In genomic region chr17:56288866-56289265, GRCm38 (mm10) we compare ENCODE assay signal across 9 mouse cellular contexts. TPM values are rescaled to one million over a fixed set of nuclear protein-coding genes. Genes with fewer than 3 reads are reported as not detected.
DNase-seq lines count a peak whose midpoint lies in the region; ATAC-seq and TF ChIP-seq lines count a peak whose summit lies in the region.
"Had no signal": no experiment of that assay in that cellular context is flagged by ENCODE, and none has a peak within 500 bp of the region (broad histone marks: within the 10 kb centered on the region; RNA-seq: fewer than 3 reads in every experiment).

No protein-coding gene starts in this region.

- H3K27me3 ChIP-seq in heart, embryonic 16.5 days (ENCODE audit: control insufficient read depth, insufficient read depth, low read length), result no peaks in the 10 kb centered on the region
- H3K27me3 ChIP-seq in CH12.LX (replicated peaks), result no peaks in the 10 kb centered on the region
- H3K27me3 ChIP-seq in liver, embryonic 12.5 days (replicated peaks), result no peaks in the 10 kb centered on the region

- H3K27ac ChIP-seq in heart, embryonic 16.5 days (ENCODE audit: low read length), result peak overlapping the region; percentile 95
- 0 out of 2 replicates have a peak overlapping the region, but pooled peaks have one; percentile 34 for H3K27ac ChIP-seq in CH12.LX (ENCODE audit: insufficient read depth, low read depth)
- peak overlapping the region; percentile 43; the same call in 1 of the 2 replicates for H3K27ac ChIP-seq in embryonic fibroblast, embryonic 13.5 days (ENCODE audit: insufficient read depth, low read length)
- H3K27ac ChIP-seq in liver, embryonic 12.5 days, result peak overlapping the region; percentile 93

- in situ Hi-C loops in CH12.LX (cut with MboI; ENCODE audit: low pct_ligation_motif_present, low pct_unique_long_range_greater_than_20kb, low sequenced_read_pairs), result no loop called here

- H3K36me3 ChIP-seq in heart, embryonic 16.5 days (ENCODE audit: control insufficient read depth, insufficient read depth), result peaks cover 24% of the 10 kb centered on the region
- H3K36me3 ChIP-seq in CH12.LX (replicated peaks in 1 of 2; ENCODE audit: control insufficient read depth in 1 of 2, insufficient read depth in 1 of 2, low read length in 1 of 2), result peaks cover 25 to 35% of the 10 kb centered on the region in 2 experiments
- peaks cover 31% of the 10 kb centered on the region for H3K36me3 ChIP-seq in liver, embryonic 12.5 days

- no peak for TF ChIP-seq RAD21 in CH12.LX (IDR thresholded peaks at IDR 0.05; ENCODE audit: low read depth, low read length)

- TF ChIP-seq EP300 in CH12.LX (IDR thresholded peaks at IDR 0.05; ENCODE audit: low read length), result no peak

- H3K4me1 ChIP-seq in heart, embryonic 16.5 days (ENCODE audit: control insufficient read depth, insufficient read depth, low read length), result peaks cover 26% of the 10 kb centered on the region
- peaks cover 24 to 57% of the 10 kb centered on the region in 2 experiments for H3K4me1 ChIP-seq in CH12.LX (ENCODE audit: control insufficient read depth in 1 of 2, insufficient read depth in 2 of 2)
- 0 out of 2 replicates have a peak, but pooled peaks cover 3% of the 10 kb centered on the region for H3K4me1 ChIP-seq in embryonic fibroblast, embryonic 13.5 days (ENCODE audit: control insufficient read depth, insufficient read depth, low read length)
- H3K4me1 ChIP-seq in liver, embryonic 12.5 days, result peaks cover 65% of the 10 kb centered on the region

- H3K4me2 ChIP-seq in heart, embryonic 16.5 days (ENCODE audit: low read depth, low read length), result peak overlapping the region; percentile 90
- H3K4me2 ChIP-seq in CH12.LX (ENCODE audit: insufficient read depth, low read depth, poor library complexity, severe bottlenecking), result peak overlapping the region; percentile 77
- H3K4me2 ChIP-seq in liver, embryonic 12.5 days, result peak overlapping the region; percentile 85

- DNase-seq in heart, adult 8-10 months (ENCODE audit: low spot score), result no peak
- DNase-seq in CH12.LX (ENCODE audit: extremely low read depth), result no peak
- DNase-seq in adrenal gland, postnatal 14 days, result no peak
- no peak for DNase-seq in right cerebral cortex, adult 2 months (ENCODE audit: low spot score in 2 of 2)
- no peak for DNase-seq in layer of hippocampus, postnatal 10 days (ENCODE audit: low spot score in 2 of 2)

- dilution Hi-C loops in CH12.LX (cut with MboI; ENCODE audit: extremely low pct_ligation_motif_present, extremely low pct_unique_long_range_greater_than_20kb, low sequenced_read_pairs), result no loop called here

- peak overlapping the region; percentile 57 for H3K4me3 ChIP-seq in heart, embryonic 16.5 days (ENCODE audit: low read length)
- peak overlapping the region; percentile 67 to 84 (median 67) for H3K4me3 ChIP-seq in CH12.LX (replicated peaks in 1 of 3; ENCODE audit: low read depth in 2 of 3, low read length in 2 of 3, poor library complexity in 1 of 3)
- H3K4me3 ChIP-seq in embryonic fibroblast, embryonic 13.5 days (ENCODE audit: insufficient read depth, low read length), result peak overlapping the region; percentile 70
- H3K4me3 ChIP-seq in liver, embryonic 12.5 days, result peak overlapping the region; percentile 64

- no peak for ATAC-seq in heart, embryonic 16.5 days (replicated peaks; ENCODE audit: extremely low read depth, insufficient read depth, low FRiP score)
- ATAC-seq in liver, embryonic 12.5 days, result no peak

- TF ChIP-seq POLR2A in CH12.LX (IDR thresholded peaks at IDR 0.05; ENCODE audit: low read depth, low read length), result no peak
- TF ChIP-seq POLR2A in embryonic fibroblast, embryonic 13.5 days (IDR thresholded peaks at IDR 0.05; ENCODE audit: low read depth, low read length), result no peak

- H3K9me3 ChIP-seq in heart, embryonic 16.5 days (replicated peaks; ENCODE audit: control insufficient read depth, low read length), result no peaks in the 10 kb centered on the region
- no peaks in the 10 kb centered on the region for H3K9me3 ChIP-seq in CH12.LX (replicated peaks; ENCODE audit: low read length)
- H3K9me3 ChIP-seq in liver, embryonic 12.5 days (replicated peaks), result no peaks in the 10 kb centered on the region

- no peaks in the 10 kb centered on the region for H3K79me2 ChIP-seq in CH12.LX (replicated peaks; ENCODE audit: control insufficient read depth, extremely low read depth, insufficient read depth, poor library complexity, severe bottlenecking)

- no peak for TF ChIP-seq CTCF in CH12.LX (conservative IDR thresholded peaks at IDR 0.05 in 1 of 2, IDR thresholded peaks at IDR 0.05 in 1 of 2; ENCODE audit: low read depth in 2 of 2, low read length in 2 of 2)
- no peak for TF ChIP-seq CTCF in embryonic fibroblast, embryonic 13.5 days (IDR thresholded peaks at IDR 0.05; ENCODE audit: borderline replicate concordance, insufficient read depth, low read length)

- H3K9ac ChIP-seq in heart, embryonic 16.5 days (ENCODE audit: low read length), result peak overlapping the region; percentile 86
- H3K9ac ChIP-seq in CH12.LX (ENCODE audit: insufficient read depth, low read depth), result peak overlapping the region; percentile 61; the same call in 1 of the 2 replicates
- H3K9ac ChIP-seq in liver, embryonic 12.5 days, result peak overlapping the region; percentile 74; the same call in 1 of the 2 replicates

- 40% methylated on average over 3 of the region's 3 CpGs for WGBS in heart, embryonic 16.5 days
- 26% methylated on average over 3 of the region's 3 CpGs for WGBS in liver, embryonic 12.5 days (ENCODE audit: insufficient replicate concordance)

TF ChIP-seq in CH12.LX, 34 proteins besides CTCF, POLR2A, EP300 and RAD21 (continues in another document):
- TF ChIP-seq ELF1 (IDR thresholded peaks at IDR 0.05; ENCODE audit: low read depth, low read length) (0 out of 2 replicates have a peak, but pooled peaks have one; percentile 18), GABPA (IDR thresholded peaks at IDR 0.05; ENCODE audit: insufficient replicate concordance, low read depth, low read length) (no peak), SMC3 (IDR thresholded peaks at IDR 0.05; ENCODE audit: low read depth, low read length) (no peak), ZC3H11A (IDR thresholded peaks at IDR 0.05; ENCODE audit: low read depth, low read length) (no peak), NELFE (IDR thresholded peaks at IDR 0.05; ENCODE audit: low read depth, low read length) (no peak), SIN3A (IDR thresholded peaks at IDR 0.05; ENCODE audit: low read length) (no peak), BHLHE40 (IDR thresholded peaks at IDR 0.05; ENCODE audit: low read depth, low read length) (no peak)

RNA-seq across cellular contexts. Expression of gene Plin3, which starts 3.8 kb away (rescaled TPM):
- 79.3 and 89.4 TPM in 2 replicates for polyA plus RNA-seq in heart, embryonic 16.5 days (2015; fragmentation: Nextera tagmentation; extraction: Ambion mirVana)
- 100 to 1,000 TPM; 172 to 233 (median 219) TPM for total RNA-seq in heart, adult 8-10 months (2022)
- 18.8 and 23.3 TPM in 2 replicates for total RNA-seq in CH12.LX (2012; rRNA removed)
- 17.0 and 17.3 TPM in 2 replicates for total RNA-seq in CH12.LX (2014; rRNA removed)
- 17.9 and 18.5 TPM in 2 replicates for polyA plus RNA-seq in CH12.LX (2012; ENCODE audit: insufficient read length, low read depth)
- 37.4 and 41.2 TPM in 2 replicates for polyA plus RNA-seq in embryonic fibroblast, embryonic 13.5 days (2011; ENCODE audit: insufficient read length, low read depth, missing spikeins)
- 28.3 and 30.2 TPM in 2 replicates for polyA plus RNA-seq in liver, embryonic 12.5 days (2016; fragmentation: Nextera tagmentation; extraction: Ambion mirVana)
- total RNA-seq in adrenal gland, postnatal 14 days (2021), result 76.9 and 106 TPM in 2 replicates
- total RNA-seq in layer of hippocampus, postnatal 10 days (2021), result 1 to 10 TPM; 5.7 to 7.3 TPM

RNA-seq across cellular contexts. Expression of gene Arrdc5, which starts 11.2 kb away (rescaled TPM):
- 0.21 TPM in 1 of 2 replicates, not detected in the other for polyA plus RNA-seq in heart, embryonic 16.5 days (2015; fragmentation: Nextera tagmentation; extraction: Ambion mirVana)
- total RNA-seq in heart, adult 8-10 months (2022), result under 1 TPM in 1 of 4 experiments, not detected in 3; 0.41 TPM
- not detected in 2 replicates for total RNA-seq in CH12.LX (2012; rRNA removed)
- total RNA-seq in CH12.LX (2014; rRNA removed), result not detected in 2 replicates
- polyA plus RNA-seq in CH12.LX (2012; ENCODE audit: insufficient read length, low read depth), result 0.23 TPM in 1 of 2 replicates, not detected in the other
- not detected in 2 replicates for polyA plus RNA-seq in embryonic fibroblast, embryonic 13.5 days (2011; ENCODE audit: insufficient read length, low read depth, missing spikeins)
- not detected in 2 replicates for polyA plus RNA-seq in liver, embryonic 12.5 days (2016; fragmentation: Nextera tagmentation; extraction: Ambion mirVana)
- not detected in 2 replicates for total RNA-seq in adrenal gland, postnatal 14 days (2021)
- total RNA-seq in layer of hippocampus, postnatal 10 days (2021), result not detected
- polyA plus RNA-seq: large intestine, adult 2 months had no signal

RNA-seq across cellular contexts. Expression of gene Ticam1, which starts 12.3 kb away (rescaled TPM):
- polyA plus RNA-seq in heart, embryonic 16.5 days (2015; fragmentation: Nextera tagmentation; extraction: Ambion mirVana), result 7.6 and 8.6 TPM in 2 replicates
- total RNA-seq in heart, adult 8-10 months (2022), result 1 to 10 TPM; 6.9 to 9.5 (median 8.1) TPM
- 15.9 and 17.6 TPM in 2 replicates for total RNA-seq in CH12.LX (2012; rRNA removed)
- total RNA-seq in CH12.LX (2014; rRNA removed), result 4.5 and 6.4 TPM in 2 replicates
- polyA plus RNA-seq in CH12.LX (2012; ENCODE audit: insufficient read length, low read depth), result 14.6 and 18.6 TPM in 2 replicates
- polyA plus RNA-seq in embryonic fibroblast, embryonic 13.5 days (2011; ENCODE audit: insufficient read length, low read depth, missing spikeins), result 11.1 and 15.6 TPM in 2 replicates
- 3.8 and 4.1 TPM in 2 replicates for polyA plus RNA-seq in liver, embryonic 12.5 days (2016; fragmentation: Nextera tagmentation; extraction: Ambion mirVana)
- total RNA-seq in adrenal gland, postnatal 14 days (2021), result 18.7 and 20.9 TPM in 2 replicates
- total RNA-seq in layer of hippocampus, postnatal 10 days (2021), result 1 to 10 TPM; 5.2 to 5.9 TPM

RNA-seq across cellular contexts. Expression of gene Uhrf1, which starts 14.3 kb away (rescaled TPM):
- polyA plus RNA-seq in heart, embryonic 16.5 days (2015; fragmentation: Nextera tagmentation; extraction: Ambion mirVana), result 76.6 and 94.0 TPM in 2 replicates
- 1 to 10 TPM; 1.5 to 2.6 (median 2.2) TPM for total RNA-seq in heart, adult 8-10 months (2022)
- 220 and 249 TPM in 2 replicates for total RNA-seq in CH12.LX (2012; rRNA removed)
- 144 and 161 TPM in 2 replicates for total RNA-seq in CH12.LX (2014; rRNA removed)
- polyA plus RNA-seq in CH12.LX (2012; ENCODE audit: insufficient read length, low read depth), result 184 and 249 TPM in 2 replicates
- 48.0 and 50.2 TPM in 2 replicates for polyA plus RNA-seq in embryonic fibroblast, embryonic 13.5 days (2011; ENCODE audit: insufficient read length, low read depth, missing spikeins)
- 153 and 154 TPM in 2 replicates for polyA plus RNA-seq in liver, embryonic 12.5 days (2016; fragmentation: Nextera tagmentation; extraction: Ambion mirVana)
- total RNA-seq in adrenal gland, postnatal 14 days (2021), result 25.6 and 29.3 TPM in 2 replicates
- 1 to 10 TPM; 5.9 to 6.3 TPM for total RNA-seq in layer of hippocampus, postnatal 10 days (2021)

RNA-seq across cellular contexts. Expression of gene Fem1a, which starts 32.3 kb away (rescaled TPM):
- polyA plus RNA-seq in heart, embryonic 16.5 days (2015; fragmentation: Nextera tagmentation; extraction: Ambion mirVana), result 25.6 and 26.9 TPM in 2 replicates
- total RNA-seq in heart, adult 8-10 months (2022), result 100 to 1,000 TPM; 113 to 131 (median 128) TPM
- 26.0 and 28.0 TPM in 2 replicates for total RNA-seq in CH12.LX (2012; rRNA removed)
- total RNA-seq in CH12.LX (2014; rRNA removed), result 14.9 and 17.5 TPM in 2 replicates
- 14.7 and 16.6 TPM in 2 replicates for polyA plus RNA-seq in CH12.LX (2012; ENCODE audit: insufficient read length, low read depth)
- 9.7 and 10.6 TPM in 2 replicates for polyA plus RNA-seq in embryonic fibroblast, embryonic 13.5 days (2011; ENCODE audit: insufficient read length, low read depth, missing spikeins)
- polyA plus RNA-seq in liver, embryonic 12.5 days (2016; fragmentation: Nextera tagmentation; extraction: Ambion mirVana), result 10.2 and 10.7 TPM in 2 replicates
- 27.1 and 29.5 TPM in 2 replicates for total RNA-seq in adrenal gland, postnatal 14 days (2021)
- 10 to 100 TPM; 45.3 to 46.5 TPM for total RNA-seq in layer of hippocampus, postnatal 10 days (2021)

Comparison
In these comparisons a context has a peak if more than half of its experiments do, and no peak if none do; other contexts are left out.
1. H3K27ac ChIP-seq: peak in every context shown above with its lines; median percentile 95 in heart, embryonic 16.5 days; 93 in liver, embryonic 12.5 days; 43 in embryonic fibroblast, embryonic 13.5 days; 34 in CH12.LX.